Mouse (Mus musculus): Measurements from ENCODE around the gene Iqschfp.
"Not testable (repeated sequence)": the region's sequence is repeated elsewhere in the genome, so short reads cannot be mapped to it uniquely, and the experiment has no call there.

The Iqschfp gene

DNA sequence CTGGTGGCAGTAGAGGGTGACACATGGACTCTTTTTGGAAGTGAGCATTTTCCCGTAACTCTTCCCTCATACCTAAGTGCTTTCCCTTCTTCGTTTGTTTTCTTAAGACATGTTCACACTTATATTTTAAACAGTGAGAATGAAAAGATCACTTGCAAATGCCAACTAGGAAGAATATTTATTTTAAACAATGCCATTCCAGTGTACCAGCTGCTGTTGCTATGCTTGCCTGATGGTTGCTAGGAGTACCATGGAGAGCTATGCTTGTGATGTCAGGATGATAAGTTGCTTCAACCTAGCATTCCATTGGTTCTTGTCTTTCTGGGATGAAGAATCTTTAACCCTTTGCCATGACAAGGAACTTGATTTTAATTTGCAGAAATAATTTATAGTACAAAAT is 193.0 kb downstream of the Iqschfp start:
- DNase-seq: no peak

- DNase-seq: no peak
Measured at GRCm38 (mm10) chr3:68092108-68092507, 200.1 kb downstream of the Iqschfp start.

- no peak for DNase-seq
Measured at GRCm38 (mm10) chr3:68096724-68097431, 204.8 kb downstream of the Iqschfp start.

DNA sequence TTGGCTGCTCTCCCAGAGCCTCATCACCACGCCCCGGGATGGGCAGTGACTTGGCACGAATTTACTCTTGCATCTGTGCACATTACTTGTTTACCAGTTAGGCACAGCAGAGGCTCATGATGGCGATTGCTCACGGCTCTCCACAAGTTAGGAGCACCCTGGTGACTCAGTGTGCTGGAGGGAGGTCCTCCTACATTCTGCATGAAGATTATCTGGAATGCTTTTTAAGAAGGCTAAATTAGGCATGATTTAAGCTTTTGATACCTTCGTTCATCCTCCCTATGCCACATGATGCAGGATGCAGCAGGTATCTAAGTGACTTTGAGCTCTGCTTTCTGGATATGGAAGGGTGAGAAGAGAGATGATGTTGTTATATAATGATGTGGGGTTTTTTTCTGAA is 207.5 kb downstream of the Iqschfp start:
- not testable (repeated sequence) for DNase-seq

DNA sequence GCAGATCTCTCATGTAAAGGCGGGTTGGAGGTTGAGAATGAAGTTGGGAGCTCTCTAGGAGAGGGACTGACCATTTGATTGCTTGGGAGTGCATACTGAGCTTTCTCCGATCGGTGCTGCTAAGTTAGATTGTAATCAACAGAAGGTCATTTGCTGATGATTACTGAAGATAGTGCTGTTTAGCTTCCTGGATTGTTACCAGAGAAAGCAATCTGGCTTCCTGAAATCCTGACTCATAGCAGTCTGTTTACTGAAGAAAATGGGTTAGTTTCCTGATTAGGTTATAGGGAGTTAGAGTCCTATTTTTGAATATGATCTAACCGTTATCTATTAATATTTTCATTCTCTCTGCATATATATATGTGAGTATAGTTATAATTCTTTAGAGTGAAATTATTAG is 209.3 kb downstream of the Iqschfp start:
- DNase-seq: no peak

GRCm38 (mm10) chr3:68105081-68105685 is 213.2 kb downstream of the Iqschfp start:
- no peak for DNase-seq

- DNase-seq: no peak
Measured at GRCm38 (mm10) chr3:68121338-68121737, 229.3 kb downstream of the Iqschfp start.

DNA sequence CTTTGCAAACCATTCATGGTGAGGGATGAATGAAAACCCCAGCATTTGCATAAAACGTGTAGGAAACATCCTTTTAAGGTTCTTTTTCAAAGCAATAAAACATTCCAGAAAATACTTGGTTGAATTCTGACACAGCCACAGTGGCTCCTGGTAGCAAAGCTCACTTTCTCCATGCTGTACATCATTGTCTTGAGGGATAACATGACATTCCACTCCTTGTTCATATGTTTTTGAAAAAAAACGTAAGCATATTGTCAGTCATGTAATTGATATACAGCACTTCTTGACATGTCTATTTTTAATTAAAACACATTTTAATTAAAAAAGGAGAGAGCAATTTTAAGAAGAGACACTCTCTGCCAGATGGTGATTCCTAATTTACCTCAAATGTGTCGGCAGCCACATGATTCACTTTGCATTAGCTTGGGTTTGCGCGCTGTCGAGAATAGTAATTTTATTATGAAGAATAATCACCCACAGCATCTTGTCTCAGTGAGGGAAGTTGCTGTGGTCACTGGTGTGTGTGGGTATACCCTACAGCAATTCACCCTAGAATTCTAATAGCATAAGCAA is 234.3 kb downstream of the Iqschfp start:
- DNase-seq: no peak

GRCm38 (mm10) chr3:68130386-68130785 is 238.4 kb downstream of the Iqschfp start:
- no peak for DNase-seq

DNA sequence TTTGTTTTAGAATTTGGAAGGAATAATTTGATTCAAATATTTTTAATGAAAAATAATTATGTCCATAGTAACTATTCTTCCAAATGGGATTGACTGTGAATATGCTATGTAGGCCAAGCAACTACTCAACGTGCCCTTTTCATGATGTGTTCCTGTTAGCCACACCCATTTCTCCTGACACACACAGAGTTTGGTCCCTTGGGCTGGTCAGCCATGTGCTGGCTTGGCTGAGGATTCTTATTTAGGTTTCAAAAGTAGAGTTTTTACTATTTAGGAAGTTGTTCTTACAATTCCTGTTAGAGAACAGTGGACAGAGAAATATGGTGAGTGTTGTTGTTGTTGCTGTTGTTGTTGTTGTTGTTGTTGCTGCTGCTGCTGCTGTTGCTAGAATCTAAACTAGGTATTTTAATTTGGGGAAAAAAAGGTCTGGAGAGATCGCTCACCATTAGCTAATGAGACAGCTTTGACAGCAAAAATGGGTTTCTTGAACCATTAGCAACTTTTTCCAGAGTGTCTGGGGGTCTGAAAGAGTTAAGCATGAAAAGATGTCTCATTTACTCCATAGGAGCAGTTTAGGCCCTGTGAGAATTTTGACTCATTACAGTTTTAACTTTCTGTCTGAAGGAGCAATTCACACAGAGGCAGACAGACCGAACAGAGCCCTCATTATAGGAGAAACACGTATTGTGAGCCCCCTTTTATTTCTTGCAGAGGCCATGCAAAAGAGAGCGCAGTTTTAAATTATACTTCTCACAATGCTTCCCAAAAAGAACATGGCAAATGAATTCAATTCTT is 247.0 kb downstream of the Iqschfp start:
- DNase-seq: no peak

DNA sequence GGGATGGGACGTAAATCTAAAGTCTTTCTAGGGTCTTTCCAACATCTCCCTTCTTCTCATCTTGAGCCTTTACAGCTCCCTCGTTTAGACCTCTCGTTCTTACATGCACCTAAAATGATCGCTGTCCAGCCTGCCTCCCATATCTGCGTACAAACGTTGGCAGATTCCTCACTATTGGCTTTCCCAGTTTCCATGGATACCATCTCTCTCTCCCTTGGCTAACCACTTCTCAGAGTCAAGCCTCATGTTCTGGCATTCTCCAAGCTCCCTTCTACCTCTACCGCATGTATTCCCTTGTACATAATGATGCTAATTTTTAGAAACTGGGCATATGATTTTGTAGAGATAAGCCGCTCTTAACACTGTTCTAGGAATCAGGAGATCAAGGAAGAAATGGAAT is 258.7 kb downstream of the Iqschfp start:
- DNase-seq: no peak

DNA sequence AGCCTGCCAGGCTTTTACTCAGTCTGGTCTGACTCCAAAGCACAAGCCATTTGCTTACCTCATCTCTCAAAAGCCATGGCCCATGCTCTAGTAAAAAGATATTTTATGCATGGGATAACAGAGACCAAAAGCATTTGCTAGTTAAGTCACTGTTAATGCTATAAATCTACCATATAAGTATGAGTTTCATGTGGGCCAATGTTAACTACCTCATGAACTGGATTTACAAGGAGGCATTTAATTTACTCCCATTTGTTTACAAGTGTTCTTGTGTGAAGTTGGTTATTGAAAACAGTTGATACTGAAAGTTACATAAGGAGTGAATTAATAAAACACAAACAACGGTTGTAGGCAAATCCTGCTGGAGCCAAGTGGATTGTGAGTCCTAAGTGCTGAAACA is 268.1 kb downstream of the Iqschfp start:
- DNase-seq: no peak

GRCm38 (mm10) chr3:68160760-68161159 is 268.7 kb downstream of the Iqschfp start:
- DNase-seq: no peak

GRCm38 (mm10) chr3:68178248-68178647 is 286.2 kb downstream of the Iqschfp start:
- DNase-seq: no peak

DNA sequence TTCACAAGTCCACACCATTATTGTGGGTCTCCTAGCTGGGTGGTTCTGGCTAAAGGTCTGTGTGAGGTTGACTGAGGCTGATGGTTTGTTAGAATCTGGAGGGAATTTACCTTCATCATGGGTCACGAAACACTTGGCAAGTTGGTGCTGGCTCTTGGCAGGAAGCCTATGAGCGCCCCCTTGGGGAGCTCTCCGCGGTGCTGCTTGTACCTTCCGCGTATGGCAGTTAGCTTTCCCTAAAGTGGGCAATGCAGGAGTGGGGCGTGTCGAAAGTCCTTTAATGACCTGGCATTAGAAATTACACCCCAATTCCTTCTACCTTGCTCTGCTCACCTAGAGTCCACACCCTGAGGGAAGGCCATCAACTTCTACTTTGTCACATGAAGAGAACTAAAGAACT is 295.4 kb downstream of the Iqschfp start:
- no peak for DNase-seq

DNA sequence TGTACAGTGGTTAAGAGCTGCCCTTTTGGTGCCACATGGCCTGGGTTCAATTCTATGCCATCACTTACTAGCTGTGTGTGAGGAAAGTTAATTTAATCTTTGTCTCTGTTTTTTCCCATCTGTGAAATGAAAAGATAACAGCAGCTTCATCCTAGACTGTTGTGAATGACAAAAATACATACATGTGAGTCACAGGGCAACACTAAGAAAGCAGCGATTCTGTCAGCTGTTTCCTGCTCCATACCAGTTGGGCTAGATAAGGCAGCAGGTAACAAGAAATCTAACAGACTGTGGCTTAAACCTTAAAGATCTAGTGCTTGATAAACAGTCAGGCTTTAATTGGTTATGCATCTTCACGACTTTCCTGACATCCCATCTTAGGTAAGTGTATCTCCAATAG is 297.1 kb downstream of the Iqschfp start:
- DNase-seq: no peak

DNA sequence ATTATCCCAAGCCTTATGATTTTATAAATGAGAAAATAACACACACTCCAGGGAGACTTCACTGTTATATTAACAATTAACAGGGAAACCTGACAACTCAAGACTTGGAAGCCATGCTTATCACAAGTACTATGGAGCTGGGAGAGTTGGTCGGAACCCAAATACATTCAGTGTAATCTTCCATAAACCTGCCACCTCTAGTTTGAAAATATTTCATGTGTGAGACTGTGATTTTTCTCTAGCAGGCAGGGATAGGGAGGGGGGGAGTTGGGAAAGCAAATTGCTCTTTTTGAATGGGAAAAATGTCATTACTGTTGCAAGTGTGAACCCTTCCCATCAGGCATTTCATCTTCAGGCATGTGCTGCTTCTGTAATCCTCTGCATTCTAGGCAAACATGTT is 304.9 kb downstream of the Iqschfp start:
- DNase-seq: no peak

DNA sequence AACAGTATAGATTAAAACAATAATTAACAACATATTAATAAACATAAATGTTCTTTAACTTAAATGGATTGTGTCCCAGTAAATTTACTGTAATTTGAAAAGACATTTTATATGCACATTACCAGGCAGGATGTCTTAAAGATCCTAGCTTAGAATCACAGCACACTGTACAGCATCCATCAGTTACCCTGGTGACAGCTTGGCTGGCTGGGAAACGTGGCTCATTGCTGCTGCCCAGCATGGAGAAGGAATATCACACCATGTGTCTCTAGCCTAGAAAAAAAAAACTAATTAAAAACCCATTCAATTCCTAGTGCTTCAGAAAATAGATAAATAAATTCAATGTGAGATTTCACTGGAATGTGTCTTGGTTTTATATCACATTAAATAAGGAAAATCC is 309.2 kb downstream of the Iqschfp start:
- DNase-seq: peak; percentile 23

DNA sequence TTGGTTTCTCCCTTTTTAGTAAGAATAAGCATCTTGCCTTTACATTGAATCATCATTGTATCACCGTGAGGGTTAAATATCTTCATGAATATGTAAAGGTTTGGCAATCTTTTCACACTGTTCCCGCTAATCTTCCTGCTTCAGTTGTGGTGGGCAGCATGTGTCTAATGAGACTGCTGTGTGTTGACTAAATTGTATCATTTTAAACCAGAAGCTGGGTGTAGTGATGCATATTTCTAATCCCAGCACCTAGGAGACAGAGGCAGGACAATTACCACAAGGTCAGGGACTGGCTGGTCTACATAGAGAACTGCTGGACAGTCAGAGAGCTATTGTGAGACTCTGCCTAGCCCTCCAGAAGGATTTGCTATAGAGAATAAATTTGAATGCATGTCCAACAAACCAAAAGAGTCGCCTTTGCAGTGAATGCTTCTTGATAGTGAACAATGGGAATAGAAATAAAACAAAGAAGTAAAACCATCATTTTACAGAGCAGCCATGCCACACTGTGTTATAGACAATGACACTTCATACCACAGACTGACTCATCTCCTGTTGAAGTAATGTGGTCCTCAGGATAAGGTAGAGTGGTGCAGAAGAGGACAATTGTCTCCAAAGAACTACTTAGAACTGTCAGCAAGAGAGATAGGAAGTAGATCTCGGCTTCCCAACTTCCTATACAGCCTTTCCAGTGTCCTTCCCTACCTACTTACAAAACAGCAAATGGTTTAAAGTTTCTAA is 310.3 kb downstream of the Iqschfp start:
- DNase-seq: no peak

DNA sequence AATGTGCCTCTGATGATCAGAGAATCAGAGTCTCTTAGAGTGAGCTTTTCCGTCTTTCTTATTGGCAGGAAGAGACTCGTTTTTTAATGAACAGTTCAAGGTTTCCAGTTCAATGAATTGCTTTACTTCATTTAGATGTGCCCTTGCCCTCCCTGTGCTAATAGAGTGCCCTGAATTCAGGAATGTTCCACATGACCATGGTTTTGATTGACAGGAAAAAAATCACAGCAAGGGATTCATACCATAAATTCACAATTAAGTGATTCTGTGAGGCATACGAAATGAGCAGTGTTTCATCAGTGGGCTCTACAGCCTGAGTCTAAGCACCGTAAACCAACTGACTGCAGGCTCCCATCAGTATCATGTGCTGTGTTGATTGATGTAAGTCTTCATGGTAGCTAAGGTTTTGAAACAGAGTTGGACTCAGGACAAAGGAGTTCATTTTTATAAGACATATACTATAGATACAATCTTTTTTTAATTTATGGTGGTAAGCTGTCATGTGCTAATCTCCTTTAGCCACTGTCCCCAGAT is 312.0 kb downstream of the Iqschfp start:
- DNase-seq: no peak

DNA sequence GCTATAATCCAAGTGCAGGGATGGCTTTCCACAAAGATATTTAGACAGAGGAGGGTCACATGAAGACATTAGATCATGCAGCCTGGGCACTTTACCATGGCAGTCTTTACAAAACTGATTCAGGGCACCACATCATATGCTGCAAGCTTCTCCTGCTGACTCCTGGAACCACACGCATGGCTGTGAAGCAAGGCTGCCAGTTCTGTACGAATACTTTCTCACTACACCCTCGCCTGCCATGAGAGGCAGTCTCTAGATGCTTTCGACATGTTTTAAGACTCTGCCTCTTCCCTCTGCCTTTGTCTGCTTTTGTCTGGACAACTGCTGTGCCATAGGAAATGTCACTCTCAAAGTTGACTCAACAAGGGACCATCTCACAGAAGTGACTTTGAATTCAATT is 318.4 kb downstream of the Iqschfp start:
- DNase-seq: no peak

- no peak for DNase-seq
Measured at GRCm38 (mm10) chr3:68221452-68221851, 329.4 kb downstream of the Iqschfp start.

DNA sequence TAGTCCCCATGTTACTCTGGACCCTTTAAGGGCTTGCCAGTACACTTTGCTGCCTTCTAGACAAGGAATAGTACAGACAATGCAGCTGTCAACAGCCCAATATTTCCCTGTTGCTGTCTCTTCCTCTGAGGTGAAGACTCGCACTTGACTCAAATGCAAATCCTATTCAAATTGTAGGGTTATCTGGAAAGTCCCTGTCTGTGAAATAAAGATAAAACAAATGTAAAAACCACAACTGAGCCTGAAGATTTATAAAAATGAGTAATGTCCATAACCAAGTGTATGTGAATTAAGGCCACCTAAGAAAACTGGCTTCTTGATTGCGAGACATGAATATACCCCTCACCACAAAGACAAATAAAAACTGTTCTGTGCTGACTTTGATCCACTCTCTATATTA is 347.9 kb downstream of the Iqschfp start:
- DNase-seq: no peak
